ENCODE assay signal across 9 mouse cellular contexts in the genomic region with DNA sequence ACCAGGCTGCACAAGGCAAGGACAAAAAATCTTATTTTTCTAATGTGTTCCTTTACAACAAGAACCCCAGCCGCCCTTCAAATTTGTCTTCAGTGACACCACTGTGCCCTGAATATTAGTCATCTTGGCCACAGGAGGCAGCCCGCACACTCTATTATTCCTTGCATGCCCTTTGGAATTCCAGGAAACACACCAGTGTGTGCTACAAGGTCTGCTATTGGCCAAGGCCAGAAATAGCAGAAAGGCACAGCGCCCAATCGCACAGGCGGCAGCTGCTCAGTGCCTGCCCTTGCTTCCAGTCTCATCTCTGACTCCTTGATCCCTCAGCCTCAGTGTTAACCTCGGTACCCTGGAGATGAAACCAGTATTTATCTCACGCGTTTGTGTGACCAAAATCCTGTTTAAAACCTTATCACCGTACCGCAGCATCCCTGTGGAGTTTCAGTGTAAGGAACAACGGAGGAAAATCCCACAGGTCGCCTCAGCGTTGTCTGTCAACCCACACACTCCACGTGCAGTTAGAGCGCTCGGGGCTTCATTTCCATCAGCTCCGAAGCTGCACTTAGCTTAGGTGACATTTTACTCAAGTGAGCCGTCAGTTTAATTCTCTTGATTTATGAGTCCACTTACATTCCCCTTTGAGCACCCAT.
DNase-seq lines count a peak whose midpoint lies in the region; ATAC-seq lines count a peak whose summit lies in the region.
"Had no signal": no experiment of that assay in that cellular context is flagged by ENCODE, and none has a peak within 500 bp of the region (broad histone marks: within the 10 kb centered on the region; RNA-seq: fewer than 3 reads in every experiment).

No protein-coding gene starts in this region.

- no peak overlapping the region for H3K9ac ChIP-seq in intestine, embryonic 16.5 days (ENCODE audit: low read depth, low read length)

- H3K27ac ChIP-seq in intestine, embryonic 16.5 days (ENCODE audit: low read length): no peak overlapping the region
- no peak overlapping the region for H3K27ac ChIP-seq in midbrain, embryonic 10.5 days (replicated peaks)

- H3K9me3 ChIP-seq in megakaryocyte, embryonic 14.5 days: peaks cover 24% of the 10 kb centered on the region
- H3K9me3 ChIP-seq in intestine, embryonic 16.5 days (ENCODE audit: control insufficient read depth, low read length): no peaks in the 10 kb centered on the region
- H3K9me3 ChIP-seq in midbrain, embryonic 10.5 days (replicated peaks): peaks cover 11% of the 10 kb centered on the region; the same call in 1 of the 2 replicates

- H3K27me3 ChIP-seq in megakaryocyte, embryonic 14.5 days (replicated peaks): peaks cover 4% of the 10 kb centered on the region
- no peaks in the 10 kb centered on the region for H3K27me3 ChIP-seq in intestine, embryonic 16.5 days (replicated peaks; ENCODE audit: control insufficient read depth, insufficient read depth, low read length)
- H3K27me3 ChIP-seq in midbrain, embryonic 10.5 days (ENCODE audit: low read depth, poor library complexity, severe bottlenecking): no peaks in the 10 kb centered on the region

- ATAC-seq in megakaryocyte, adult 5-6 weeks (ENCODE audit: poor library complexity, severe bottlenecking): no peak
- ATAC-seq in intestine, embryonic 16.5 days: peak; percentile 76; the same call in 1 of the 2 replicates

- H3K4me1 ChIP-seq in megakaryocyte, embryonic 14.5 days: peaks cover 5% of the 10 kb centered on the region
- no peaks in the 10 kb centered on the region for H3K4me1 ChIP-seq in intestine, embryonic 16.5 days (ENCODE audit: control insufficient read depth, insufficient read depth, low read length)
- H3K4me1 ChIP-seq in midbrain, embryonic 10.5 days: 0 out of 2 replicates have a peak, but pooled peaks cover 5% of the 10 kb centered on the region

- no peaks in the 10 kb centered on the region for H3K36me3 ChIP-seq in megakaryocyte, embryonic 14.5 days (replicated peaks; ENCODE audit: low read length)
- no peaks in the 10 kb centered on the region for H3K36me3 ChIP-seq in intestine, embryonic 16.5 days (ENCODE audit: control insufficient read depth, insufficient read depth, low read length)
- no peaks in the 10 kb centered on the region for H3K36me3 ChIP-seq in midbrain, embryonic 10.5 days
- H3K36me3 ChIP-seq: G1E had no signal

- WGBS in intestine, embryonic 16.5 days: 36% methylated on average over 18 of the region's 18 CpGs
- 67% methylated on average over 18 of the region's 18 CpGs for WGBS in midbrain, embryonic 10.5 days

- peak overlapping the region; percentile 18 for H3K4me3 ChIP-seq in megakaryocyte, embryonic 14.5 days (replicated peaks)
- no peak overlapping the region for H3K4me3 ChIP-seq in intestine, embryonic 16.5 days (ENCODE audit: low read length)
- H3K4me3 ChIP-seq in midbrain, embryonic 10.5 days: 0 out of 2 replicates have a peak overlapping the region, but pooled peaks have one; percentile 3

- H3K4me2 ChIP-seq in intestine, embryonic 16.5 days (ENCODE audit: low read depth, low read length): peak overlapping the region; percentile 8; the same call in 1 of the 2 replicates

- peak; percentile 27 for DNase-seq in gastrocnemius, postnatal 25 days
- peak; percentile 29 for DNase-seq in midbrain, embryonic 10.5 days (ENCODE audit: low spot score)
- no peak for DNase-seq in spleen, postnatal 14 days (ENCODE audit: low spot score in 2 of 2)
- DNase-seq in cerebellum, adult 18-20 months: no peak
- DNase-seq in frontal cortex, postnatal 10 days (ENCODE audit: low spot score in 2 of 2): no peak

Comparison
In these comparisons a context has a peak if more than half of its experiments do, and no peak if none do; other contexts are left out.
1. DNase-seq: peak in gastrocnemius, postnatal 25 days (single experiment) and midbrain, embryonic 10.5 days (single experiment); none in spleen, postnatal 14 days (0 of 2), cerebellum, adult 18-20 months (0 of 2) and frontal cortex, postnatal 10 days (0 of 2).